Mouse (Mus musculus) bone marrow macrophage, adult 2 months (primary cell): ENCODE measurements around the gene Tmem179. TPM values are rescaled to one million over a fixed set of nuclear protein-coding genes. Genes with fewer than 3 reads are reported as not detected.

Source experiments
- H3K27ac ChIP-seq: 2 replicates; pipeline ENCODE4 v1.5.1; 2012; ENCODE audit warnings: low read depth, low read length; ENCODE audit not compliant: insufficient read depth
- H3K4me1 ChIP-seq: 2 replicates; pipeline ENCODE4 v1.6.1; 2012; ENCODE audit warnings: low read length; ENCODE audit not compliant: control insufficient read depth, insufficient read depth
- H3K4me3 ChIP-seq: 2 replicates; pipeline ENCODE4 v1.5.1; 2012; ENCODE audit warnings: mild to moderate bottlenecking, low read length, moderate library complexity; ENCODE audit not compliant: insufficient read depth
- CTCF ChIP-seq: IDR thresholded peaks from 2 replicates; pipeline ENCODE4 v1.5.1; 2012; ENCODE audit warnings: low read depth, mild to moderate bottlenecking, low read length, moderate library complexity
- POLR2A ChIP-seq: IDR thresholded peaks from 2 replicates; pipeline ENCODE4 v1.6.1; 2012; ENCODE audit warnings: mild to moderate bottlenecking, low read depth, low read length, borderline replicate concordance
- polyA plus RNA-seq: library from polyadenylated mRNA; stranded (reverse); fragments of >200 nt; gene quantifications from 2 replicates; pipeline ENCODE4 v1.2.4, GENCODE M21; 2012; ENCODE audit not compliant: missing spikeins, insufficient read depth, insufficient read length

The Tmem179 gene
- polyA plus RNA-seq, 1 experiment, result not detected

DNA sequence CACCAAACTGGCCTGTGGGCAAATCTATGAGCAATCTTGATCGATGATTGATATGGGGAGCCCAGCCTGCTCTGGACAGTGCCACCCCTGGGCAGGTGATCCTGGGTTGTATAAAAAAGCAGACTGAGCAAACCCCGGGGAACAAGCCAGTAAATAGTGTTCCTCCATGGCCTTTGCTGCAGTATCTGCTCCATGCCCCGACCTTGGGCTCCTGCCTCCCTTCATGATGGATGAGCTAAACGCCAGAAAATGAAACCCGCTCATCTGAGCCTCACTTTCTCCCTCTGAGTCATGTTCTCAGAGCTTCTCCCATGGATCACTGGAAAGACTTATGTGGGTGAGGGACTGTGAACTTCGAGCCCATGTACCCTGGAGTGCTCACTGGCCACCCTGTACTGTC is 10.3 kb downstream of the Tmem179 start:
- TF ChIP-seq CTCF, result no peak
- TF ChIP-seq POLR2A, result no peak
- Histone ChIP-seq H3K4me1 (no peaks in the 10 kb centered on the region), H3K4me3 (no peak overlapping the region), H3K27ac (no peak overlapping the region)

DNA sequence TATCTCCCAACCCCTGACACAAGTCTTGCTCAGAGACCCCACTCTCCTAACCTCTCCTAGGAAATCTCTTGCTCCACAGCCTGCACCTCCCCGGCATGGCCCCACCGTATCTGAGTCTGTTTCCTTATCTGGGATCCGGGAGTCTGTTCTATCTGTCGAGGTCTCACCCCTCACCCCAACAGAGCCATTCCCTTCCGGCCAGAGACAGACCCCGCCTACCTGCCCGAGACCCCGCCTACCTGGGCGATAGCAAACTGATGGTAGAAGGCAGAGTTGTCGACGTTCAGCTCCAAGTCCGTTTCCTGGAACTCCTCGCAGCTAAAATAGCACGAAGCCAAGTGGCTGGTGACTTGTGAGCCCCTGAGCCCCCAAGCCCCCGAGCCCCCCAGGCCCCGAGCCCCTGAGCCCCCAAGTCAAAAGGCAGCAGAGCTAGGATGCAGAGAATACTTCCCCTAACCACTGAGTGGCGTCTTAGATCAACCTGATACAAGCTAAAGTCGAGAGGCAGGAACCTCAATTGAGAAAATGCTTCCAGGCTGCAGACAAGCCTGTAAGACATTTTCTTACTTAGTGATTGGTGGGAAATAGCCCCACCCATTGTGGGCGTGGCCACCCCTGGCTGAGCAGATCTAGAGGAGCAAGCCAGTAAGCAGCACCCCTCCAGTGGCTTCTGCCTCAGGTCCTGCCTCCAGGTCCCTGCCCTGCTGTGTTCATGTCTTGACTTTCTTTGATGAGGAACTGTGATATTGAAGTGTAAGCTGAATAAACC is 13.4 kb downstream of the Tmem179 start:
- no peak overlapping the region for H3K4me3 ChIP-seq
- TF ChIP-seq CTCF, result no peak
- TF ChIP-seq POLR2A, result no peak
- H3K4me1 ChIP-seq, result no peaks in the 10 kb centered on the region
- no peak overlapping the region for H3K27ac ChIP-seq

DNA sequence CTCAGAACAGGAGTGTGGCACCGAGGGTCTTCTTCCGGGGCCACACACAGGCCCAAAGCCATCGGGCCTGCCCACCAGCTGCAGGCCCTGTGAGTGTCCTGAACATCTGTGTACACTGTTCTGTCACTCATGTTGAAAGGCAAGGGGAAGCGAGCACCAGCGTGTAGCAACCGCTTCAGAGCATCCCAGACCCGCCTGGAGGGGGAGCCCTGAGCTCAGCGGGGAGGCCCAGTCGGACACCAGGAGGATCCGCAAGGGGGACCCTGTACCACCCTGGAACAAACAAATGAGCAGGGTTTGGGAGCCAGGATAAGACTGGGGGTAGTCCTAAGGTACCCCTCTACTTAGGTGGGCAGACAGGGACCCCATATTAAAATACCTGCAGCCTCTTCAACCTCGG is 17.9 kb downstream of the Tmem179 start:
- H3K4me3 ChIP-seq, result no peak overlapping the region
- no peaks in the 10 kb centered on the region for H3K4me1 ChIP-seq
- TF ChIP-seq CTCF, result peak; percentile 71
- TF ChIP-seq POLR2A, result no peak
- no peak overlapping the region for H3K27ac ChIP-seq

DNA sequence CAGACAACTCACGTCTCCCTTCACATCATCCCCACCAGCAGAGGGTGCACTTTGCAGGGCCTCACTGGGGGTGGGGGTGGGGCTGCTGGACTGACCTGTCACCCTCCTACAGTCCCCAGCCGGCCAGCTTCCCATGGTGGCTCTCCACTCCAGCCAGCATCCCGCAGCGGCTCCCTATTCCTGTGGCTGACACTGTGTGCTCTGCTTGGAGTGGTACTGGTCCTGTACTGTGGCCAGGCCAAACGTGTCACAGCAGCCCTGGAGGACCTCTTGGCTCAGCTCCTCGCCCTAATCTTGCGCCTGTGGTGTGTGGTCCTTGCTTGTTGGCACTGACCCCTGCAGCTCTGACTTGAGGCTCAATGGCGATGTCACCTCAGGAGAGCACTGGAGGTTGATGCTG is 18.8 kb downstream of the Tmem179 start:
- no peak overlapping the region for H3K4me3 ChIP-seq
- TF ChIP-seq POLR2A (no peak), CTCF (no peak)

DNA sequence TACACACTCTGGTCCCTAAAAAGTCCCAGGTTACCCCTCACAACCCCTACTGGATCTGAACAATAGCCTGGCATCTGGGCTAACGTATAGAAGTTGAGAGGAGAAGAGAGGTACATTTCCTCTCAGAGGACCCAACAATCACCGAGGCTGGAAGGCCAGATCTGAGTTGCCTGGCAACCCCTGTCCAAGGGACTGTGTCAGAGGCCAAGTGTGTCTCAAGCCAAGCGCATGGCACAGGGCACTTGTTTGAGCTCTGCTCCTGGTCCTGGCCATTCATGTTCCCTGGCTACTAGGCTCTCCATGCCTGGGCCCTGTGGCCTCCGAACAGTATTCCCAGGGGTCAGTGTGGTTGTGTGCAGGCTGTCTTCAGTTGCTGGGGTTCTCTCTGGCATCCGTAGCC is 20.4 kb downstream of the Tmem179 start:
- Histone ChIP-seq H3K4me3 (no peak overlapping the region), H3K4me1 (no peaks in the 10 kb centered on the region), H3K27ac (no peak overlapping the region)
- TF ChIP-seq CTCF (no peak), POLR2A (no peak)

More for the DNA sequence above, 18.8 kb downstream of the Tmem179 start:
- Histone ChIP-seq H3K4me1 (no peaks in the 10 kb centered on the region), H3K27ac (no peak overlapping the region)

DNA sequence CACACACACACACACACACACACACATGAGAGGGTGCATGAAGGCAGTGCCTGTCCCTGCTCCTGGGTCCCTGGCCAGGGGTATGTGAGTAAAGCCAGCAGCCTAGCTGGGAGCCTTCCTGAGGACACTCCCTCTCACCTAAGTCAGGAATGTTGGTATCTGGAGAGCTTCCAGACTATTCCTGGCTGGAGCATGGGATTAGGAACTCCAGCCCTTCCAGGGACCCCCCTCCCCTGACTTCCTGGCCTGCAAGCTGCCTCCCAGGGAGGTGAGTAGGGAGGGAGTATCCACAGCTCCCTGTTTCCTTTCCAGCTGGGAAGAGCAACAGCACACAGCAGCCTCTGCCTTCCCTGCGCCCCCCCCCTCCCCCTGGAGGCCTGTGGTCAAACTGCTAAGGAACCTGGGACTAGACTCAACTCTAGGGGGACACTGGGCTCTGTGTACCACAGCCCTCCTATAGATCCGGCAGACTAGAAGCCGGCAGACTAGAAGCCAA is 26.1 kb downstream of the Tmem179 start:
- Histone ChIP-seq H3K4me1 (no peaks in the 10 kb centered on the region), H3K4me3 (no peak overlapping the region), H3K27ac (no peak overlapping the region)
- TF ChIP-seq POLR2A (no peak), CTCF (no peak)

DNA sequence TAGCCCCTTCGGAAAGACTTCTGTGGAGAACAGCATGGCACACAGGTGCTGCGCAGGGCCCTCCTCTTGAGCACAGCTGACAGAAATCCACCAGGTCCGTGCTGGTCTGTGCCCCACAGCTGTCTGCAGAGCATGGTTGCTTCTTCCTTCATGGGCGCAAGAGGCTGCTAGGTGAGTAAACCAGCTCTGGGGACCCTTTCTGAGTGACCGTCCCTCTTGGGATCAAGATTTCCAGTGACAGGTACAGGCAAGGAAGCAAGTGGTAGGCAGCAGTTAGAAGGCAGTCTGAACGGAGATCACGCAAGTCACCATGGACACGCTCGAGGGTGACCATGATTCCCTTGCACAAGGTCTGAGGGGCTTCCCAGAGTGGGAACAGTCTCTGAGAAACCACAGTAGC is 27.0 kb downstream of the Tmem179 start:
- H3K27ac ChIP-seq, result no peak overlapping the region
- H3K4me3 ChIP-seq, result no peak overlapping the region
- TF ChIP-seq CTCF (no peak), POLR2A (no peak)
- no peaks in the 10 kb centered on the region for H3K4me1 ChIP-seq

DNA sequence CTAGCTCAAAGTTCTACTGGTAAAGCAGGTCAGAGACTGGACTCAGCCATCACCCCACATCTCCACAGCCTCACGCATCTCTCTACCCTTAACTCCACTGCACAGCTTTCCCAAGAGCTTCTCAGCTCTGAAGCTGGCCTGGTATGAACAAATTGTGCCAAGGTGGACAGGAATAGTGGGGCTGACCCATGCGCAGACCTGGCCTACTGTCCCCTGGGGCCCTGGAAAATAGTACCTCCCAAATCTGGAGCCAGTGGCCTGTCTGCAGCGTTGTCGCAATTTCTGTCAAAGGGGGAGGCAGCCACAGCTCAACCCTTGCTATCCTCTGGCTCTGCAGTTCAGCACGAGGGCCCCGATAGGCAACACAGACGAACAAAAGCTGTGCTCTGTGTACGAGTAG is 27.4 kb downstream of the Tmem179 start, which contains the start of gene A530016L24Rik:
Gene A530016L24Rik (plus strand): TSS at position 315 of the 400 bp plus-strand sequence.
- H3K27ac ChIP-seq, result no peak within 1 kb of the TSS
- no peaks in the 10 kb centered on the region for H3K4me1 ChIP-seq
- no peak for TF ChIP-seq CTCF
- TF ChIP-seq POLR2A, result no peak
- H3K4me3 ChIP-seq, result no peak within 1 kb of the TSS

DNA sequence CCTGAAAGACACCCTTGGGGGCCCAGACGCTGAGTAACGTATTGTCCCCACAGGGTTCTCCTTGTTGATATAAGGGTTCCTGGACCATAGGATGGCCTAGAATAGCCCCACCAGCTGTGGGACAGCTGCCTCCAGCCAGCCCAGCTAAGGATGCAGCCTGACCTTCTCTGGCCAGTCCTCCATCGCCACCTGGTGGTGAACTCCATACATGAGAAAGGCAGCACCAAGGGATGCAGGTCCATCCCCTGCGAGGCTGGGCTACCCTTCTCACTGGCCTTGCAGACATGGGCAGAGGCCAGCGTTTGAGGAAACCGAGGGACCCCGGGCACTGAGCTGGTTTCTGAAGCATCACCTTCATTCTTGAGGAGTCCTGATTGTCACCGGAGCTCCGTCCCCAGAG is 42.8 kb downstream of the Tmem179 start:
- Histone ChIP-seq H3K27ac (no peak overlapping the region), H3K4me1 (no peaks in the 10 kb centered on the region), H3K4me3 (no peak overlapping the region)
- TF ChIP-seq CTCF (peak; percentile 49; the same call in 1 of the 2 replicates), POLR2A (no peak)

DNA sequence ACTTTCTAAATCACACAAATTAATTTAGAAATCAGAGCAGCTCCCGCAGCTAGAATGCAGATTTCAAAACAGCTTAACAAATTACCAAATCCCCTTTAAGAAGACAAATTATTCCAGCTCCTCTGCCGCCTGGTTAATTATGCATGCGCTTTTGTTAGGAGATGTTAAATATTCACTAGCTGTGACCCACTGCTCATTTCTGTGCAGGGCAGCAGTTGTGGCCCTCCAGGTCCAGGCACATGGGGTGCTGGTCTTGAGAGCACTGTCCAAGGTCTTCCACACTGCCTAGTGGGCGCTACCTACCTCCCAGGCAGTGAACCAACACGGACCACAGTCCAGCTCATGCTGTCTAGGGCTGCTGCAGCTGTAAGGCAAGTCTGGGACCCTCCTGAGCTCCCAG is 46.3 kb downstream of the Tmem179 start:
- Histone ChIP-seq H3K4me1 (no peaks in the 10 kb centered on the region), H3K27ac (no peak overlapping the region), H3K4me3 (no peak overlapping the region)
- no peak for TF ChIP-seq POLR2A
- no peak for TF ChIP-seq CTCF
